Mouse (Mus musculus) stomach, embryonic 16.5 days (tissue): ENCODE measurements around the gene Slc1a2. TPM values are rescaled to one million over a fixed set of nuclear protein-coding genes. Genes with fewer than 3 reads are reported as not detected.
A peak's percentile ranks its signal among the peaks of the same experiment; 100 is the strongest.

ENCODE experiments used
- ATAC-seq: fragments of 200-750 bp; cut with Nextera tagmentation; 2 replicates; pipeline ENCODE4 v1.8.0; 2017; ENCODE audit warnings: moderate number of reproducible peaks, moderate TSS enrichment; ENCODE audit not compliant: insufficient read depth, low FRiP score
- H3K27ac ChIP-seq: fragments of 300-500 bp; sonication (generic); 2 replicates; pipeline ENCODE4 v1.5.1; 2014; ENCODE audit warnings: low read length
- H3K27me3 ChIP-seq: fragments of 300-500 bp; sonication (generic); 2 replicates; pipeline ENCODE4 v1.6.1; 2014; ENCODE audit warnings: low read length, control low read depth, mixed read lengths; ENCODE audit not compliant: control insufficient read depth, insufficient read depth
- H3K36me3 ChIP-seq: fragments of 300-500 bp; sonication (generic); 2 replicates; pipeline ENCODE4 v1.6.1; 2014; ENCODE audit warnings: low read length; ENCODE audit not compliant: control insufficient read depth, insufficient read depth
- H3K4me1 ChIP-seq: fragments of 300-500 bp; sonication (generic); 2 replicates; pipeline ENCODE4 v1.6.1; 2014; ENCODE audit warnings: low read length, control low read depth, mixed read lengths; ENCODE audit not compliant: control insufficient read depth, insufficient read depth
- H3K4me2 ChIP-seq: fragments of 300-500 bp; sonication (generic); 2 replicates; pipeline ENCODE4 v1.6.1; 2014; ENCODE audit warnings: low read depth, low read length, mixed read lengths
- H3K4me3 ChIP-seq: fragments of 300-500 bp; sonication (generic); replicated peaks from 2 replicates; pipeline ENCODE4 v1.5.1; 2014; ENCODE audit warnings: mild to moderate bottlenecking, low read length
- H3K9ac ChIP-seq: fragments of 300-500 bp; sonication (generic); 2 replicates; pipeline ENCODE4 v1.6.1; 2014; ENCODE audit warnings: low read length
- H3K9me3 ChIP-seq: fragments of 300-500 bp; sonication (generic); replicated peaks from 2 replicates; pipeline ENCODE4 v1.6.1; 2016; ENCODE audit warnings: low read length, control low read depth; ENCODE audit not compliant: control insufficient read depth
- WGBS: fragments of 180-500 bp; shearing (Covaris S2); extraction: QIAGEN DNeasy Blood & Tissue Kit; methylation state at CpG from one replicate; pipeline ENCODE4 v1.1.7; 2014; 5-methylcytosine and 5-hydroxymethylcytosine counted together
- polyA plus RNA-seq: library from polyadenylated mRNA; unstranded; fragments of >200 nt; fragmentation: Nextera tagmentation; extraction: Ambion mirVana; gene quantifications from 2 replicates; pipeline ENCODE4 v1.2.1, GENCODE M21; 2015

Slc1a2 gene
- polyA plus RNA-seq, 1 experiment from 2014 or later, result 1.0 TPM

DNA sequence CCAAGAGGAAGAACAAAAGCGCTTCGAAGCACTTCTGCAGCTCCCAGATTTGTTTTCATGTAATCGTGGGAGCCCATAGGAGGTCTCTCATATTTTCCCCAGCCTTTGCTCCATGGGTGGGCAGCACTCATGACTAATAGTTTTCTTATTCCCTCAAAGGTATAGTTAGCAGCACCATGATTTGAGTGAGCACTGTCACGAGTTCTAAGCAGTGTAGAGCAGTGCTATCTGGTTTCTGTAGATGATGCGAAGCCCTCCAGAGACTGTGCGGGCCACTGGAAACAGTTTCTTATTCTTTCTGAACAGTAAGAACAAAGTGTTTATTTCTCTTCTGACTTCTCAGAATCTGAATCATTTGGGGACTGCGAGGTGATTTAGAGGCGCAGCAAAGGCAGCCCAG is 162.3 kb downstream of the Slc1a2 start:
- WGBS, result 70% methylated on average over 8 of the region's 8 CpGs
- Histone ChIP-seq H3K27me3 (no peaks in the 10 kb centered on the region), H3K4me3 (no peak overlapping the region), H3K36me3 (no peaks in the 10 kb centered on the region), H3K4me2 (no peak overlapping the region), H3K9ac (no peak overlapping the region), H3K4me1 (no peaks in the 10 kb centered on the region), H3K27ac (no peak overlapping the region), H3K9me3 (no peaks in the 10 kb centered on the region)
- no peak for ATAC-seq

DNA sequence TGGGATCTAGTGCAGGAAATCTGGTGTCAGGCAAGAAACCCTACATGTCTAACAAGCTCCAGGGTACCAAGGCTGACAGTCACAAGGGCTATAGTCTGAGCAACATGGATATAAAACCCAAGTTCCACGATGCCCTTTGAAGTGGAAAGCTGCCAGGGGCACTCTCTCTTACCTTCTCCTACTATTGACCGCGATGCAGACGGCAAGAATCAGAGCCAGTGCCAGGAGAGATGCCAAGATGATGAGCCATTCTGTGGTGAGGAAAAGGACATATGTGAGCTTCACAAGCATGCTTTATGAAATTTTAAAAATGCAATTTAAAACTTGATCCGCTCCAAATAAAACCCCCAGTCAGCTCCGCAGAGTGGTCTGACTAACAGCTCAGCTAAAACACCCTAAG is 163.6 kb downstream of the Slc1a2 start:
- 90% methylated on average over 6 of the region's 6 CpGs for WGBS
- Histone ChIP-seq H3K9ac (no peak overlapping the region), H3K9me3 (no peaks in the 10 kb centered on the region), H3K4me1 (no peaks in the 10 kb centered on the region), H3K27me3 (no peaks in the 10 kb centered on the region), H3K4me3 (no peak overlapping the region), H3K27ac (no peak overlapping the region), H3K4me2 (no peak overlapping the region), H3K36me3 (no peaks in the 10 kb centered on the region)
- no peak for ATAC-seq

GRCm38 (mm10) chr2:102825961-102826633 is 167.6 kb downstream of the Slc1a2 start:
- Histone ChIP-seq H3K4me2 (no peak overlapping the region), H3K4me3 (no peak overlapping the region), H3K9me3 (no peaks in the 10 kb centered on the region), H3K36me3 (no peaks in the 10 kb centered on the region), H3K4me1 (no peaks in the 10 kb centered on the region), H3K27ac (peak overlapping the region; percentile 84), H3K27me3 (no peaks in the 10 kb centered on the region), H3K9ac (no peak overlapping the region)
- peak; percentile 83 for ATAC-seq
- 75% methylated on average over 9 of the region's 9 CpGs for WGBS

GRCm38 (mm10) chr2:102827841-102828240 is 169.4 kb downstream of the Slc1a2 start:
- no peak for ATAC-seq
- Histone ChIP-seq H3K27me3 (no peaks in the 10 kb centered on the region), H3K9ac (no peak overlapping the region), H3K4me3 (no peak overlapping the region), H3K27ac (no peak overlapping the region), H3K9me3 (no peaks in the 10 kb centered on the region), H3K4me1 (no peaks in the 10 kb centered on the region), H3K4me2 (no peak overlapping the region), H3K36me3 (no peaks in the 10 kb centered on the region)
- WGBS, result 43% methylated on average over 1 of the region's 1 CpGs

GRCm38 (mm10) chr2:102828381-102828780 is 169.9 kb downstream of the Slc1a2 start:
- H3K27ac ChIP-seq, result no peak overlapping the region
- no peak for ATAC-seq
- H3K4me3 ChIP-seq, result no peak overlapping the region

DNA sequence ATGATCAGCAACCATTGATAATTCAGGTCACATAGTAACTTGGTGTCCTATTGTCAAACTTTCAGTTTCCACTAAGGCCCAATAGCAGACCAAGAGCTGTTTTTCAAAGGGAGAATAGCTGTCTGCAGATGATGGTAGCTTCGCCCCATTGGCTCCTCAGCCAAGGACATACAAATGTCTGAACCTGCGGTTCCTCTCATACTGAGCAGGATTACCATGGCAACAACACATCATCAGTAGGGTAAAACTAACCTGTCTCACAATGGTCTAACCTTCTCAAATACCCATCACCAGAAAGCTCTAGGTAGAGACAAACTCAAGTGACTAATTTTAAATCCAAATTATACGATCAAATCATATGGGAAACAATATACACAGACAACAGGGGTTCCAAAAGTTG is 170.7 kb downstream of the Slc1a2 start:
- WGBS, result 84% methylated on average over 3 of the region's 3 CpGs
- peak; percentile 81 for ATAC-seq
- Histone ChIP-seq H3K9me3 (no peaks in the 10 kb centered on the region), H3K4me1 (no peaks in the 10 kb centered on the region), H3K4me3 (no peak overlapping the region), H3K27ac (no peak overlapping the region), H3K36me3 (no peaks in the 10 kb centered on the region), H3K4me2 (no peak overlapping the region), H3K9ac (no peak overlapping the region), H3K27me3 (no peaks in the 10 kb centered on the region)

More at GRCm38 (mm10) chr2:102828381-102828780, 169.9 kb downstream of the Slc1a2 start:
- H3K9me3 ChIP-seq, result no peaks in the 10 kb centered on the region
- no peak overlapping the region for H3K9ac ChIP-seq
- no peak overlapping the region for H3K4me2 ChIP-seq
- WGBS, result 76% methylated on average over 7 of the region's 7 CpGs
- no peaks in the 10 kb centered on the region for H3K27me3 ChIP-seq
- H3K36me3 ChIP-seq, result no peaks in the 10 kb centered on the region
- no peaks in the 10 kb centered on the region for H3K4me1 ChIP-seq

- Histone ChIP-seq H3K4me3 (no peak overlapping the region), H3K27me3 (no peaks in the 10 kb centered on the region), H3K9ac (no peak overlapping the region), H3K4me2 (no peak overlapping the region), H3K9me3 (no peaks in the 10 kb centered on the region), H3K27ac (no peak overlapping the region), H3K4me1 (no peaks in the 10 kb centered on the region), H3K36me3 (no peaks in the 10 kb centered on the region)
- no peak for ATAC-seq
Measured at GRCm38 (mm10) chr2:102831547-102831946, 173.1 kb downstream of the Slc1a2 start.

GRCm38 (mm10) chr2:102838179-102838578 is 179.7 kb downstream of the Slc1a2 start:
- 86% methylated on average over 7 of the region's 7 CpGs for WGBS
- H3K27me3 ChIP-seq, result no peaks in the 10 kb centered on the region
- H3K27ac ChIP-seq, result no peak overlapping the region
- H3K36me3 ChIP-seq, result no peaks in the 10 kb centered on the region; the same call in 1 of the 2 replicates
- H3K9me3 ChIP-seq, result no peaks in the 10 kb centered on the region
- ATAC-seq, result no peak
- no peaks in the 10 kb centered on the region for H3K4me1 ChIP-seq
- H3K9ac ChIP-seq, result no peak overlapping the region
- no peak overlapping the region for H3K4me3 ChIP-seq
- H3K4me2 ChIP-seq, result no peak overlapping the region
